Mouse (Mus musculus) hindbrain, embryonic 10.5 days (tissue): Measurements from ENCODE around the gene Ncf1. TPM values are rescaled to one million over a fixed set of nuclear protein-coding genes. Genes with fewer than 3 reads are reported as not detected.

Experiments
- DNase-seq: peaks from one replicate; pipeline ENCODE4 v3.0.0-alpha.2; 2017; ENCODE audit warnings: low spot score
- H3K27ac ChIP-seq: fragments of 300-500 bp; sonication (generic); 2 replicates; pipeline ENCODE4 v1.5.1; 2016; ENCODE audit warnings: mild to moderate bottlenecking, moderate library complexity
- H3K27me3 ChIP-seq: fragments of 300-500 bp; sonication (generic); 2 replicates; pipeline ENCODE4 v1.6.1; 2016; ENCODE audit warnings: mild to moderate bottlenecking; ENCODE audit not compliant: poor library complexity, insufficient read depth, severe bottlenecking
- H3K36me3 ChIP-seq: fragments of 300-500 bp; sonication (generic); 2 replicates; pipeline ENCODE4 v1.6.1; 2016; ENCODE audit warnings: mild to moderate bottlenecking, moderate library complexity
- H3K4me1 ChIP-seq: fragments of 300-500 bp; sonication (generic); replicated peaks from 2 replicates; pipeline ENCODE4 v1.6.1; 2016; ENCODE audit warnings: mild to moderate bottlenecking
- H3K4me3 ChIP-seq: fragments of 300-500 bp; sonication (generic); 2 replicates; pipeline ENCODE4 v1.5.1; 2016; ENCODE audit warnings: mild to moderate bottlenecking, moderate library complexity
- H3K9me3 ChIP-seq: fragments of 300-500 bp; sonication (generic); 2 replicates; pipeline ENCODE4 v1.6.1; 2016; ENCODE audit warnings: mild to moderate bottlenecking, moderate library complexity
- WGBS: fragments of 180-500 bp; shearing (Covaris S2); methylation state at CpG from one replicate; pipeline ENCODE4 v1.1.7; 2016; 5-methylcytosine and 5-hydroxymethylcytosine counted together
- polyA plus RNA-seq: library from polyadenylated mRNA; unstranded; fragments of >200 nt; fragmentation: Nextera tagmentation; extraction: Ambion mirVana; gene quantifications from 2 replicates; pipeline ENCODE4 v1.2.1, GENCODE M21; 2016

Gene Ncf1
- polyA plus RNA-seq, 1 experiment from 2014 or later, result 3.1 TPM

DNA sequence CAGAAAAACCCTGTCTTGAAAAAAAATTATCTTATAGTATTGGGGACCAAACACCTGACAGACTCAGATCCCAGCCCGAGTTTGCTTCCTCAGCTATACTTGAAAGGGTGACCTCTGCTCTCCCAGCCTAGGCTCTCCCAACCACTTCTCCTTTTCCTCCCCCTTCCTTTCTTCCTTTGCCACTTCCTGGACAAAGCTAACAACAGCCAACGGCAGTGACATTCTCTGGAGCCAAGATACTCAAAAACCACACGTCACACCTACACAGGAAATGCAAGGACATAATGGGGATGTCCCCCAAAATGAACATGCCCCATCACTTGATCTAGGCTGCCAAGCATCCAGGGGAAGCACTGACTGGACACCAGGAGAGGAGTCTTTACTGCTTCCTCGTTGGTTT lies 29.0 kb upstream of the Ncf1 start:
- peaks cover 99% of the 10 kb centered on the region for H3K36me3 ChIP-seq
- 90% methylated on average over 4 of the region's 4 CpGs for WGBS
- H3K9me3 ChIP-seq, result no peaks in the 10 kb centered on the region
- no peak for DNase-seq
- H3K4me1 ChIP-seq, result no peaks in the 10 kb centered on the region
- no peak overlapping the region for H3K27ac ChIP-seq
- no peaks in the 10 kb centered on the region for H3K27me3 ChIP-seq
- no peak overlapping the region for H3K4me3 ChIP-seq

DNA sequence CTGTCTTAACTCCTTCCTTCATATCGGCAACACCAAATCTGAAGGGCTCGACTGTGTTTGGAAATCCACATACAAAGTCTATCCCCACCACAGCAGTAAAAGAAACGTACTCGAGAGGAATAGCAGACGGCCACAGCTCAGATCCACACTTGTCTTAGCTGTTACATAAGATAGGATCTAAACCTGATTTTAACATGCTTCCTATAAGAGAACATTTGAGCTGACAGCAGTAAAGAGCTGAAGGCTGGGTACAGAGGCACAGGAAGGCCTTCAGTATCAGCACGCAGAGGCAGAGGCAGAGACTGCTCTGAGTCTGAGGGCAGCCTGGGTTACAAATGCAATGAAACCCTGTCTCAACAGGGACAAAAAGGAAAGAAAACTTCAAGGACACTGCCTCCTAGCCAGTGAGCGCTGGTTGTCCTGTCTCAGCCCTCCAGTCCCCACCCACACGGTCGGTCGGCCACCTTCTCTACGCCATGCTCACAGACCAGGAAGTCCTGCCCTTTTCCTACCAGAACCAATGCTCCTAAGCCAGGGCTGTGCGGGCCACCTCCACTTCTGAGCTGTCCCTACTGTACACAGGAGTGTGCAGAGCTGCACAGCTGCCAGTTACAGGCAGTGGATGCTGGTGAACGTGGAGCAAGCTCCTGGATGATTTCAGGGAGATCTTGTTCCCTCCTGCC lies 28.1 kb upstream of the Ncf1 start:
- H3K9me3 ChIP-seq, result no peaks in the 10 kb centered on the region
- no peak overlapping the region for H3K27ac ChIP-seq
- H3K27me3 ChIP-seq, result no peaks in the 10 kb centered on the region
- H3K4me1 ChIP-seq, result no peaks in the 10 kb centered on the region
- WGBS, result 91% methylated on average over 13 of the region's 13 CpGs
- peaks cover 99% of the 10 kb centered on the region for H3K36me3 ChIP-seq
- DNase-seq, result no peak
- no peak overlapping the region for H3K4me3 ChIP-seq

- no peak overlapping the region for H3K4me3 ChIP-seq
- no peaks in the 10 kb centered on the region for H3K9me3 ChIP-seq
- no peaks in the 10 kb centered on the region for H3K4me1 ChIP-seq
- H3K36me3 ChIP-seq, result peaks cover 98% of the 10 kb centered on the region
- H3K27ac ChIP-seq, result no peak overlapping the region
- H3K27me3 ChIP-seq, result no peaks in the 10 kb centered on the region
- 93% methylated on average over 10 of the region's 10 CpGs for WGBS
- DNase-seq, result no peak
Observed at GRCm38 (mm10) chr5:134255294-134255693, 25.9 kb upstream of the Ncf1 start.

DNA sequence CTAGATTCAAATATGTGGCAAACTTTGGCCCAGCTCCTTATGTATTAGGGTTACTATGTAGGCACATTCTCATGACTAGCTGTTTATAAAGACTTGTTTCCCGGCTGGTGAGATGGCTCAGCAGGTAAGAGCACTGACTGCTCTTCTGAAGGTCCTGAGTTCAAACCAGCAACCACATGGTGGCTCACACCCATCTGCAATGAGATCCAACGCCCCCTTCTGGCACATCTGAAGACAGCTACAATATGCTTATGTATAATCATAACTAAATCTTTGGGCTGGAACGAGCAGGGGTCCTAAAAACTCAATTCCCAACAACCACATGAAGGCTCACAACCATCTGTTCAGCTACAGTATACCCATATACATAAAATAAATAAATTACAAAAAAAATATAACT lies 24.4 kb upstream of the Ncf1 start:
- peaks cover 97% of the 10 kb centered on the region for H3K36me3 ChIP-seq
- H3K27ac ChIP-seq, result no peak overlapping the region
- no peak overlapping the region for H3K4me3 ChIP-seq
- H3K27me3 ChIP-seq, result no peaks in the 10 kb centered on the region
- no peak for DNase-seq
- no peaks in the 10 kb centered on the region for H3K9me3 ChIP-seq
- WGBS, result 71% methylated on average over 3 of the region's 3 CpGs
- H3K4me1 ChIP-seq, result no peaks in the 10 kb centered on the region

GRCm38 (mm10) chr5:134251083-134251482 lies 21.7 kb upstream of the Ncf1 start:
- Histone ChIP-seq H3K36me3 (peaks cover 98% of the 10 kb centered on the region), H3K4me3 (no peak overlapping the region), H3K4me1 (no peaks in the 10 kb centered on the region), H3K9me3 (no peaks in the 10 kb centered on the region), H3K27me3 (no peaks in the 10 kb centered on the region), H3K27ac (no peak overlapping the region)
- DNase-seq, result no peak
- WGBS, result 96% methylated on average over 4 of the region's 4 CpGs

DNA sequence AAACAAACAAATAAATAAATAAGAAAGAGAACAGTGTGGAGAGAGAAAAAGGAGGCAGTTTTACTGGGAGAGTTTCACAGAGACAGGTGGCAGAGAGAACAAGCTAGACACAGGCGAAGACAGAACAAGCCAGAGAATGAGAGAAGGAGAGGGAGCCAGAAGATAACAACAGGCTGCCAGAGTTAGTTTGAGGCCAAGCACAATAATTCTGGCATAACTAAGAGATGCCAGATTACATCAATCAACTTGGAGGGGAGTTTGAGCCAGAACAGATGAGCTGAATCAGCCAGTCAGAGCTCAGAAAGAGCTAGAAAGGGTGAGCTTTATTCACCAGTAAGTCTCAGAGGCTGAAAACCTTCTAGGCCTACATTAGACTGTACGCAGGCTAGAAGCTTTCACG lies 21.2 kb upstream of the Ncf1 start:
- no peaks in the 10 kb centered on the region for H3K27me3 ChIP-seq
- no peaks in the 10 kb centered on the region for H3K4me1 ChIP-seq
- H3K4me3 ChIP-seq, result no peak overlapping the region
- H3K27ac ChIP-seq, result no peak overlapping the region
- 94% methylated on average over 3 of the region's 3 CpGs for WGBS
- peaks cover 98% of the 10 kb centered on the region for H3K36me3 ChIP-seq
- no peak for DNase-seq
- H3K9me3 ChIP-seq, result no peaks in the 10 kb centered on the region

DNA sequence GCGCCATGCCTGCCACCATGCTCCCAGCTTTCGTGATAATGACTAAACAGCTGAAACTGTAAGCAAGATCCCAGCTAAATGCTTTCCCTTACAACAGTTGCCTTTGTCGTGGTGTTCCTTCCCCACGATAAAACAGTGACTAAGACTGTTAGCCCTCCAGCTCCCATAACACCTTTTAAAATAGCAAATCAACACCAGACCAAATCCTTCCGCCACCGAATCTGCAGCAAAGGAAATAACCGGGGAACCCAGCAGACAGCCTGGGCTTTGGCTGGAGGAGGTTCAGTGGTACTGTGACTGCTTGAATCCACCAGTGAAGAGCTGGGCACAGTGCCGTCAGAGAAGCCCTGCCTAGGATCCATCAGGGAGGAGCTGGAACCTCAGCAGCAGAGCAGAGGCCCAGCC lies 19.8 kb upstream of the Ncf1 start:
- no peak for DNase-seq
- Histone ChIP-seq H3K4me3 (no peak overlapping the region), H3K27ac (no peak overlapping the region), H3K36me3 (peaks cover 98% of the 10 kb centered on the region), H3K4me1 (no peaks in the 10 kb centered on the region), H3K27me3 (no peaks in the 10 kb centered on the region), H3K9me3 (no peaks in the 10 kb centered on the region)
- WGBS, result 94% methylated on average over 8 of the region's 8 CpGs

- no peak for DNase-seq
- H3K9me3 ChIP-seq, result no peaks in the 10 kb centered on the region
- H3K4me3 ChIP-seq, result no peak overlapping the region
- 93% methylated on average over 14 of the region's 14 CpGs for WGBS
- no peaks in the 10 kb centered on the region for H3K4me1 ChIP-seq
- peaks cover 98% of the 10 kb centered on the region for H3K36me3 ChIP-seq
- no peak overlapping the region for H3K27ac ChIP-seq
- no peaks in the 10 kb centered on the region for H3K27me3 ChIP-seq
Observed at GRCm38 (mm10) chr5:134248608-134249244, 19.3 kb upstream of the Ncf1 start.

DNA sequence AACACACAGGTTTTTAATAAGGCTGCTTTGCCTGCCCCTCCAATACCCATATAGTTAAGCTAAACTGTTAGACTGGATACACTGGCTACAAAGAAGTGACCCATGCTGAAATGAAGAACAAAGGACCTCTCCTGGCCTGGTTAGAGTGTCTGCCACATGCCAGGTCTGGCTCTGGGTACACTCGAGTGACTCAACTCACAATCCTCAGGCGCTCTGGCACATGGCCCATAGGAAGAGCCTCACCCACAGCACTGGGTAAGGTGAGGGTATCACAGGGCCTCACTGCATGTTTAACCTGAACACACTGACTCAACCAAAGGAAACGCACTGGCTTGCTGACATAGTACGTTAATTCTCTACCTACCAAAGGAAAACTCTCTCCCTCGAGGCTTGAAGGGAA lies 16.7 kb upstream of the Ncf1 start:
- H3K27me3 ChIP-seq, result no peaks in the 10 kb centered on the region
- no peaks in the 10 kb centered on the region for H3K4me1 ChIP-seq
- no peaks in the 10 kb centered on the region for H3K9me3 ChIP-seq
- H3K4me3 ChIP-seq, result no peak overlapping the region
- no peak for DNase-seq
- 95% methylated on average over 5 of the region's 5 CpGs for WGBS
- H3K36me3 ChIP-seq, result peaks cover 98% of the 10 kb centered on the region
- no peak overlapping the region for H3K27ac ChIP-seq

DNA sequence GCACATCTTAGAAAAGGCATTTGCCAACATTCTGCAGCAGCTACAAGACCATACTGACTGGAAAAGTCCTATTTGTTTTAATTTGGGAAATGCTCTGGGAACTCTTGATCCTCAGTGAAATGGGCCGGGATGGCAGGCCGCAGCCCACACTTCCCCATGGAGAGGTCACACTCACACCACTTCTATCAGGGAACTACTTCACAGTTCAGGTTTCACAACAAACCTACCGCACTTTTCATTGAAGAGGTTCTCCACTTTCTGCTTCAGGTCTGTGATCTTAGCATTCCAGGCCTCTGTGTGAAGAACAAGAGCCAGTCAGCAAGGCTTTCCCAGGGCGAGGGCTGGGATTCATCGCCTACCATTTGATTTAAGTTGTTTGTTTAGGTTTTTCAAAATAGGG lies 15.5 kb upstream of the Ncf1 start:
- WGBS, result 94% methylated on average over 5 of the region's 5 CpGs

DNA sequence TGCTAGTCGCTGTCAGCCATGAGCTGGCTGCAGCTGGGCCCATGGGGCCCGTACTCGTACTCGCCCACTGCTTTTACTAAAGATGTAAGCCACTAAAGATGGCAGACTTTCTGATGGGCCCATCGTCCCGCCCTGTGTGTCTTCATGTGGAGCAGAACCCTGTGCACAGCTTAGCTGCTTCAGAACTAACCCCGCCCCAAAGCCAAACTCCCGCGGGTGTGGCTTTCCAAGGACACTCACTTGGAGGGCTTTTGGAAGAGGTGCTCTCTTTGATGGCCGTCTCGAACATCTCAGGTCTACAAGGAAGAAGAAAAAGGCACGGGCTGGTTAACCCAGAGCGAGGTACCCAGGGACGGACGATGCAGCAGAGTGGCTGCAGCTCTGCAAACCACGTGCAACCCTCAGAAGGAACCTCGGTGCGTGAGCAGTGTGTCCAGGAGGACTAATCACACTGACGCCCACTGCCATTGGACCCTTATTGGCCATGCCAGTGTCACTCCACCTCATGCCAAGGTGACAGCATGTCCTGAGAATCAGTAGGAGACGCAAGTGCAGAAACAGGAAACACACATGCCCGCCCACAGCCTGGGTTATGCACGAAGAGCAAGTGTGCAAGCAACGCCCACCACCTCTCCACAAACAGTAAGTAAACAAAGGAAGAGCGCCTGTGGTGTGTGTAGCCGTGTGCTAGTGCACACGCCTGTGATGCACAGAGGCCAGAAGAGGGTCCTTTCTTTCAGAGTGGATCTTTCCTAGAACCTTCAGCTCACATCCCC lies 14.4 kb upstream of the Ncf1 start:
- no peaks in the 10 kb centered on the region for H3K9me3 ChIP-seq
- no peak overlapping the region for H3K27ac ChIP-seq
- H3K27me3 ChIP-seq, result no peaks in the 10 kb centered on the region
- no peak for DNase-seq
- H3K4me3 ChIP-seq, result no peak overlapping the region
- peaks cover 100% of the 10 kb centered on the region for H3K36me3 ChIP-seq
- WGBS, result 94% methylated on average over 26 of the region's 26 CpGs
- peaks cover 7% of the 10 kb centered on the region for H3K4me1 ChIP-seq

More for the DNA sequence above, 15.5 kb upstream of the Ncf1 start:
- Histone ChIP-seq H3K36me3 (peaks cover 100% of the 10 kb centered on the region), H3K4me1 (no peaks in the 10 kb centered on the region), H3K27me3 (no peaks in the 10 kb centered on the region), H3K27ac (no peak overlapping the region), H3K9me3 (no peaks in the 10 kb centered on the region), H3K4me3 (no peak overlapping the region)
- DNase-seq, result no peak

GRCm38 (mm10) chr5:134241831-134242230 lies 12.4 kb upstream of the Ncf1 start:
- 92% methylated on average over 5 of the region's 5 CpGs for WGBS

More at GRCm38 (mm10) chr5:134241831-134242230, 12.4 kb upstream of the Ncf1 start:
- Histone ChIP-seq H3K9me3 (no peaks in the 10 kb centered on the region), H3K36me3 (peaks cover 100% of the 10 kb centered on the region), H3K4me3 (no peak overlapping the region), H3K27ac (no peak overlapping the region), H3K27me3 (no peaks in the 10 kb centered on the region), H3K4me1 (peaks cover 22% of the 10 kb centered on the region)
- DNase-seq, result no peak
